Mouse (Mus musculus): Measurements from ENCODE around the gene Map2k3.

Gene Map2k3

GRCm38 (mm10) chr11:60931869-60932481 lies at the start of gene Map2k3:
Gene Map2k3, plus strand, starts transcription at chr11:60932033.
- in situ Hi-C loops (cut with MboI; ENCODE audit: unreplicated experiment in 2 of 2), result loop anchor here (10.0 to 25.0 kb wide), 2 partner anchors 155 to 233 kb away; no protein-coding TSS in a partner anchor

GRCm38 (mm10) chr11:60882386-60882785 lies 49.4 kb upstream of the Map2k3 start:
- in situ Hi-C loops (cut with MboI; ENCODE audit: unreplicated experiment in 2 of 2), result loop anchor here in 1 of 2 experiments (25.0 kb wide), 1 partner anchor 320 kb away; no protein-coding TSS in a partner anchor

DNA sequence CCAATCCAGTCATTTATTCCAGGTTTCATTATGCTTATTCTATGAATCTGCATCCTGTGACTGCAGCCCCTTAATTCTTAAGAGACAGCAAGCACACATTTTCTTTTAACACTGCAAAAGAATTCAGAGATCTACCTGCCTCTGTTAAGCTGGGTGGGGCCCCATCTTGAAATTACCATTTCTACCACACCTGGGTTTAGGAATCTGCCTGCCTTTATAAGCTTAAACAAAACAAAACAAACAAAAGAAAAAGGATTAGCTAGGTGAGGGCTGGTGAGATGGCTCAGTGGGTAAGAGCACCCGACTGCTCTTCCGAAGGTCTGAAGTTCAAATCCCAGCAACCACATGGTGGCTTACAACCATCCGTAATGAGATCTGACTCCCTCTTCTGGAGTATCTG lies 44.8 kb upstream of the Map2k3 start:
- in situ Hi-C loops (cut with MboI; ENCODE audit: unreplicated experiment in 2 of 2), result loop anchor here in 1 of 2 experiments (25.0 kb wide), 1 partner anchor 325 kb away; no protein-coding TSS in a partner anchor

DNA sequence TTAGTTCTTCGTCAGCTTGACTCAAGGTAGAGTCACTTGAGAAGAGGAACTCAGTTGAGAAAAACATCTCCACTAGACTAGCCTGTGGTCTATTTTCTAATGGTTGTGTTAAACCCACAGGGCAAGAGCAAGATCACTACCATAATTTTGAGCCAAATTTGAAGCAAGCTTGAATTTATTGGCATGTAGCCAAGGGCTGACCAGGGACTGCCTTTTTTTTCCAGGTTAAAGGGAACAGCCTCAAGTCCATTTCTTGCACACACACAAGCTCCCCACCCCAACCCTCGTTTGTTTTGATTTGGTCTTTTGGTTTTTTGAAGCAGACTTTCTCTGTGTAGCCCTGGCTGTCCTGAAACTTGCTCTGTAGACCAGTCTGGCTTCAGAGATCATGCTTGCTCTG lies 42.0 kb upstream of the Map2k3 start:
- in situ Hi-C loops (cut with MboI; ENCODE audit: unreplicated experiment in 2 of 2), result loop anchor here in 1 of 2 experiments (25.0 kb wide), 1 partner anchor 328 kb away; no protein-coding TSS in a partner anchor

DNA sequence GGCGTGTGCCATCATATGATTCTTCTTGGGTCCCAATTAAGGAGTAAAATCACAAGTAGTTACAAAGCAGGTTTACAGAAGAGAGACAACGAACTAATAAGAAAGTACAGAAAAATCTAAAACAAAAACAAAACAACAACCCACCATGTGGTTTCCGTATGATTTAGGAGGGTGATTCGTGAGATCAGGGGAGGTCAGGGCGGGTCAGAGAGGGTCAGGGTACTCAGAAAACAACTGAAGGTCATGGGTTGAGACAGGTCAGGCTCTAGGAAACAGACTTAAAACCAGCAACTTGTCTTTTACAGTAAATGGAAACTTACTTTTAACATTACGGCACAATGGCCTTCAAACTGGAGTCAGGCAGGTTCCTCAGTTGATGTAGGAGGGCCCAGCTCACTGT lies 41.5 kb upstream of the Map2k3 start:
- in situ Hi-C loops (cut with MboI; ENCODE audit: unreplicated experiment in 2 of 2), result loop anchor here in 1 of 2 experiments (25.0 kb wide), 1 partner anchor 328 kb away; no protein-coding TSS in a partner anchor

- in situ Hi-C loops (cut with MboI; ENCODE audit: unreplicated experiment in 2 of 2), result loop anchor here in 1 of 2 experiments (25.0 kb wide), 1 partner anchor 328 kb away; no protein-coding TSS in a partner anchor
Measured at GRCm38 (mm10) chr11:60890744-60891143, 41.1 kb upstream of the Map2k3 start.

GRCm38 (mm10) chr11:60895915-60896314 lies 35.9 kb upstream of the Map2k3 start:
- in situ Hi-C loops (cut with MboI; ENCODE audit: unreplicated experiment in 2 of 2), result loop anchor here in 1 of 2 experiments (25.0 kb wide), 1 partner anchor 334 kb away; no protein-coding TSS in a partner anchor

DNA sequence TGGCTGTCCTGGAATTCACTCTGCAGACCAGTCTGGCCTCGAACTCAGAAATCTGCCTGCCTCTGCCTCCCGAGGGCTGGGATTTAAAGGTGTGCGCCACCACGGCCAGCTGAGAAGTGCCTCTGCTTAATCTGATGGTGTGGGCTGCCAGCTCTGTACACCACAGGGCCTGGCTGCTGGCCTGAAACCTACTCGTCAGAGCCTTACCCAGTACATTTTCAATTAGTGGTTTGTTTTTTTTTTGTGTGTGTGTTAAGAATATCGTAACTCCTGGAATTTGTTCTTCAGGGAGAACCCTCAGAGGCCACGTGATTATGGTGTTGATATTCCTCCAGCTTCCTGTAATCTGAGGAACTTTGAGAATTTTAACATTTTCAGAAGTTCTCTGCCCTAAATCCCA lies 29.8 kb upstream of the Map2k3 start:
- in situ Hi-C loops (cut with MboI; ENCODE audit: unreplicated experiment in 2 of 2), result no loop called here

DNA sequence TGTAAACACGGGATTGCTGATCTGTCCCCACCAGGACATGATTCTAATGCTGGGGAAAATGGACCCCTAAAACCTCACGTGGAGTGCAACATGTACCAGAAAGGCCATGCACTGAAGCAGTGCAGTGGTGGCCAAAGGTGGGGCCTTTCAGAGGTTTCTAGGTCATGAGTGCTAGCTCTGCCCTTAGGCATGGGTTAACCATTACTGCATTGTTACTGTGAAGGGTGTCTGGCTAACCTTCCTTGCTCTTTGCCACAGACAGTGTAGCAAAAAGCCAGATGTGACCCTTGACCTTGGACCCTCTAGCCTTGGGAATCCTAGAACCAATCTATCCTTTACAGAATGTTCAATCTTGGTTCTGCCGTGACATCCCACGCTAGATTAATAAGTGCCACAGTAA lies 29.3 kb upstream of the Map2k3 start:
- in situ Hi-C loops (cut with MboI; ENCODE audit: unreplicated experiment in 2 of 2), result no loop called here

DNA sequence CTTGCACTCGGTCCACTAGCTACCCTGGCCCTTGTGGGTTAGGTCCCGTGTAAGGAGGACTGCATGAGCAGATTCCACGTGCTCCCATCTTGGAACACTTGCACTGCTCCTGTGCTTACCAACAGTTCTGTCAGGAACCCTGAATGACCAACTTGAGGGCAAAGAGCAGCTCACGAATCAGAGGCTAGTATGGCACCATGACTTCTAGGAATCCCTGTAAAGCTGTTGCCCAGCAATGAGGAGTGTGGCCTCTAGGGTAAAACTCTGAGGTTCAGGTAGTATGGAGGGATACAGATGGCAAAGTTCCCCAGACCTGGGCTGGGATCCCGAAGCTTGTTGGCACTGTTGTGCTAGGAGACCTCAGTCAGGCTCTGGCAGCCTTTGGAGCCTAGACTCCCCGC lies 28.2 kb upstream of the Map2k3 start:
- in situ Hi-C loops (cut with MboI; ENCODE audit: unreplicated experiment in 2 of 2), result no loop called here

DNA sequence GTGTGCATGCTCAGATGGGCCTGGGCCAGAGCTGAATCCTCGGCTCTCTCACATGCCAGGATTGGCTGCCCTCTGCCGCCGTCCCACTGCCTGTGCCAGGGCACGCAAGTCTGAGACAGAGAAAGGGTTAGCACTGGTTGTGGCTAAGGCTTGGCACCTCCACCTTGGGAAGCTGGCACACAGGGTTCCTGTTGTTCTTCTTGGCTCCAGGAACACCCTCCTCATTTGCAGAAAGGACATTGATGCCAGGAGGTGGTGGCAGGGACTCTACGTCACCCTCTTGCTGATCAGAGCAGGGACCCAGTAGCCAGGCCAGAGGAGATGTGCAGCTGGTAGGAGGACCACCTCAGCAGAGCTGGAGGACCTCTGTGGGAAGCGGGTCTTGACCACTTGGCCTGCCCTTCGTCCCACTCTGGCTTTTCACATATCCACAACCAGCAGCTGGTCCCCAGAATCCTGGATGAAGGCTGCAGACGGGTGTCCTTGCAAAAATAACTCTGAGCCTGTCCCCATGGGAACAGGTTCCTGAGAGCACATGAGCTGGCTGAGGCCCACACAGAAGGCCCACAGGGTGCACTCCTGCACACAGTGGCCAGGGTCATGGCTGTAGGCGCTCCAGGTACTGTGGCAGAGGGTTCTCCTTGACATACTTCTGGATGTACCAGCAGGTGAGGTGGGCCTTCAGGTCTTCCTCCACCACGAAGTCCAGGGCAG lies 26.3 kb upstream of the Map2k3 start:
- in situ Hi-C loops (cut with MboI; ENCODE audit: unreplicated experiment in 2 of 2), result no loop called here

GRCm38 (mm10) chr11:60906449-60906848 lies 25.4 kb upstream of the Map2k3 start:
- in situ Hi-C loops (cut with MboI; ENCODE audit: unreplicated experiment in 2 of 2), result no loop called here

DNA sequence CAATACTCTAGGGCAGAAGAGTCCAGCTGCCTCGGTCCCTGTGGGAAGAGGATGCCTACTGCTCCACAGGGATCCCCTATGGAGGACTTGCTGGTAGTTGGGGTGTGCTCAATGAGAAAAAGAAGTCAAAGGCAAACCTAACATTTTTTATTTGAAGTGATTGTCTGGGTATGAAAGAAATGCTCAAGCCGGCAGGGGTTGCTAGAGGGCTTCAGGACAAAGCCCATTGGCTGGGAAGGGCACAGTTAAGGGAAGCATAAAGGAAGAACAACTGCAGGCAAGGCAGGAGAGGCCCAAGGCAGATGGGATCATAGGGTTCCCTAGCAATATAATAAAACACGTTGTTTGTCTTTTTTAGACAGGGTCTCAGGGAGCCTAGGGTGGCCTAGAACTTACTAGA lies 23.8 kb upstream of the Map2k3 start:
- in situ Hi-C loops (cut with MboI; ENCODE audit: unreplicated experiment in 2 of 2), result no loop called here

GRCm38 (mm10) chr11:60909626-60910025 lies 22.2 kb upstream of the Map2k3 start:
- in situ Hi-C loops (cut with MboI; ENCODE audit: unreplicated experiment in 2 of 2), result no loop called here

DNA sequence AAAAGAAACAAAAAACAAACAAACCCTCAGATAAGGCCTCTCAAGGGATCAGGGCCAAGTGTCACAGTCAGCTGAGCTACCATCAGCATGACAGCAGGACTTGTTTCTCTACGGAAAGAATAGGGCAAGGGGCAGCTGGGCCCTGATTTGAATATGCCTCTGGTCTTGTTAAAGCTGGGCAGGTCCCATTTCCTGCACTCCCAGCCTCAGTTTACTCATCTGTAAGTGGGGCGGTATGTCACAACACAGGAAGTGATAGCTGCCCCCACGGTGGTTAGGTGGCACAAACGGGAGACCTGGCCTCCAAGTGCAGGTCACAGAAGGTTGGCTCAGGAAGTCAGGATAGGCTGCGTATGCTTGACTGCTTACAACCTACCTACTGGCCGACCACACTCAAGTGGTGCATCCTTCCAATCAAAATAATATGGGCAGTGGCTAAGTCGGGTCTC lies 19.3 kb upstream of the Map2k3 start:
- in situ Hi-C loops (cut with MboI; ENCODE audit: unreplicated experiment in 2 of 2), result no loop called here

DNA sequence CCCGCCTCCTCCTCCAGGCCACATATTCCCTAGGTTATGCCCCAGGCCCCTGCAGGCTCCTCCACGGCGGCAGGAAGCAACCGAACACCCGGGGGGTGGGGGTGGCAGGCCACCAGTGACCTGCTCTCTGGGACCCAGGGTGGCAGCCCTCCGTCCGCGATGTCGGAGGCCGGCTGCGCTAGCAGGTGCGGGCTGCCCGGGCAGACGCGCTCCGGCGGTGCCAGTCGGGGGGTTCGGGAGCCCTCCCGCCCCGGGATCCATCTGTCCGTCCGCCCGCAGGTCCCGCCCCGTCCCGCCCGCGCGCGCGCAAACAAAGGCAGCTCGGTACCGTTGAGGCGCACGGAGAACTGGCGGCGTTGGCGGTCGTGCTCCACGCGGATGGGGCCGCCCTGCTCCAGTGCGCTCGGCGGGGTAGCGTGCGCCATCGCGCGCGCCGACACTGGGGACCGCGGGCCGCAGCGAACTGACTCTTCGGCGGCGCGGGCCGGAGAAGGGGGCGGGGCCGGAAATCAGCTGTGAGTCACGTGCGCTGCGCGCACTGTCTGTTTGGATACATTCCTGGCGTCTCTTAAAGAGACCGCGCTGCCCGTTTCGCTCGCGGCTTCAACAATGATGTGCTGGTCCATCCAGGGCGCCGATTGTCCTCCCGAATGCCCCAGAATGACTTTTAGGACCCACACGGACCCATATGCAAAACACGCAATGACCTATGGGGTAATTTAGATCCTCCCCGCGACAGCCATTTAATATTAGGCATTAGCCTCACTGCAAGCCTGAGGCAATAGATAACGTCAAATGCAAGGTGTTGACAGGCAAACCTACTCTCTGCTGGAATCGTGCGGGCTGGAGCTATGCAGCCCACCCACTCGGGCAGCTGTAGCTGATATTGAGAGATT lies 18.3 kb upstream of the Map2k3 start:
- in situ Hi-C loops (cut with MboI; ENCODE audit: unreplicated experiment in 2 of 2), result no loop called here

DNA sequence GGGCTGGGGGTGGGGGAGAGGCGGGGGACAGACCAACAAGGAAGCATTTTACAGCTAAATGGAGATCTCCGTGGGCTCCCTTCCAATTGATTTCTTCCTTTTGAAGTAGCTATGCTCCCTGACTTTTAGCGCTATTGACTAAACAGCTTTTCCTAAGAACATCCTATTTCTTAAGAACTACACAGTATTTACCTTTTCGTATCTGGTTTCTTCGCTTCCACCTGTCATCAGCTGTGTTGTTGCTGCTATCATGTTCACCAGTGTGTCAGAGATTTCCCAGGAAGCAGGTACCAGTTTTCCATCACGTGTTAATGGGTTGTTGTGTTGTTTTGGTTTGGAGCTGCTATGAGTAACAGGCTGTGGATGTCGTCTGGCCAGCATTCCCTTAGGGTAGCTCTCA lies 17.3 kb upstream of the Map2k3 start, which contains the start of gene Natd1:
TSS of gene Natd1 (minus strand) at position 260 of the 400 bp plus-strand sequence.
- in situ Hi-C loops (cut with MboI; ENCODE audit: unreplicated experiment in 2 of 2), result no loop called here

GRCm38 (mm10) chr11:60915201-60915600 lies 16.6 kb upstream of the Map2k3 start:
- in situ Hi-C loops (cut with MboI; ENCODE audit: unreplicated experiment in 2 of 2), result no loop called here

GRCm38 (mm10) chr11:60920021-60920420 lies 11.8 kb upstream of the Map2k3 start:
- in situ Hi-C loops (cut with MboI; ENCODE audit: unreplicated experiment in 2 of 2), result loop anchor here in 1 of 2 experiments (10.0 kb wide), 1 partner anchor 175 kb away; no protein-coding TSS in a partner anchor

GRCm38 (mm10) chr11:60922195-60922594 lies 9.6 kb upstream of the Map2k3 start:
- in situ Hi-C loops (cut with MboI; ENCODE audit: unreplicated experiment in 2 of 2), result loop anchor here in 1 of 2 experiments (10.0 kb wide), 1 partner anchor 173 kb away; no protein-coding TSS in a partner anchor
